Mouse (Mus musculus): ENCODE results near the gene Slc25a12. TPM values are rescaled to one million over a fixed set of nuclear protein-coding genes. Genes with fewer than 3 reads are reported as not detected.

Slc25a12 gene
- total and polyA plus RNA-seq, 2 experiments from 2014 or later, result 122 to 158 TPM

GRCm38 (mm10) chr2:71302156-71302663 lies 65.3 kb downstream of the Slc25a12 start:
- Histone ChIP-seq H3K4me3 (ENCODE audit: low read length) (no peak overlapping the region), H3K36me3 (ENCODE audit: insufficient read depth, low read length) (peaks cover 11% of the 10 kb centered on the region; the same call in 1 of the 2 replicates), H3K27ac (peak overlapping the region; percentile 12; the same call in 1 of the 2 replicates), H3K27me3 (ENCODE audit: insufficient read depth, low read length) (no peaks in the 10 kb centered on the region), H3K9me3 (ENCODE audit: low read length) (no peaks in the 10 kb centered on the region), H3K9ac (replicated peaks; ENCODE audit: low read length) (no peak overlapping the region), H3K4me1 (ENCODE audit: insufficient read depth, low read length) (no peaks in the 10 kb centered on the region), H3K4me2 (ENCODE audit: low read depth, low read length) (no peak overlapping the region)
- 52% methylated on average over 3 of the region's 3 CpGs for WGBS
- no peak for TF ChIP-seq CTCF (IDR thresholded peaks at IDR 0.05; ENCODE audit: low read depth)
- no peak for ATAC-seq
- DNase-seq (ENCODE audit: low spot score), result no peak

GRCm38 (mm10) chr2:71298729-71299128 lies 68.8 kb downstream of the Slc25a12 start:
- no peak for TF ChIP-seq CTCF (IDR thresholded peaks at IDR 0.05; ENCODE audit: low read depth)
- ATAC-seq (no peak), DNase-seq (ENCODE audit: low spot score) (no peak)
- no peak overlapping the region for H3K27ac ChIP-seq
- WGBS, result 93% methylated on average over 1 of the region's 1 CpGs
- no peaks in the 10 kb centered on the region for H3K9me3 ChIP-seq (ENCODE audit: low read length)
- no peak overlapping the region for H3K9ac ChIP-seq (replicated peaks; ENCODE audit: low read length)
- H3K4me3 ChIP-seq (ENCODE audit: low read length), result no peak overlapping the region
- no peak overlapping the region for H3K4me2 ChIP-seq (ENCODE audit: low read depth, low read length)
- peaks cover 11% of the 10 kb centered on the region; the same call in 1 of the 2 replicates for H3K36me3 ChIP-seq (ENCODE audit: insufficient read depth, low read length)
- H3K27me3 ChIP-seq (ENCODE audit: insufficient read depth, low read length), result no peaks in the 10 kb centered on the region
- no peaks in the 10 kb centered on the region for H3K4me1 ChIP-seq (ENCODE audit: insufficient read depth, low read length)

- no peak overlapping the region for H3K27ac ChIP-seq
- WGBS, result 51% methylated on average over 1 of the region's 1 CpGs
- H3K4me1 ChIP-seq (ENCODE audit: insufficient read depth, low read length), result no peaks in the 10 kb centered on the region
- H3K4me3 ChIP-seq (ENCODE audit: low read length), result no peak overlapping the region
- no peak for DNase-seq (ENCODE audit: low spot score)
- H3K27me3 ChIP-seq (ENCODE audit: insufficient read depth, low read length), result no peaks in the 10 kb centered on the region
- peaks cover 11% of the 10 kb centered on the region; the same call in 1 of the 2 replicates for H3K36me3 ChIP-seq (ENCODE audit: insufficient read depth, low read length)
- H3K9ac ChIP-seq (replicated peaks; ENCODE audit: low read length), result no peak overlapping the region
- TF ChIP-seq CTCF (IDR thresholded peaks at IDR 0.05; ENCODE audit: low read depth), result no peak
- no peaks in the 10 kb centered on the region for H3K9me3 ChIP-seq (ENCODE audit: low read length)
- no peak overlapping the region for H3K4me2 ChIP-seq (ENCODE audit: low read depth, low read length)
- ATAC-seq, result no peak
Measured at GRCm38 (mm10) chr2:71297501-71297900, 70.0 kb downstream of the Slc25a12 start.

- H3K4me2 ChIP-seq (ENCODE audit: low read depth, low read length), result no peak overlapping the region
- ATAC-seq, result no peak
- peaks cover 11% of the 10 kb centered on the region; the same call in 1 of the 2 replicates for H3K36me3 ChIP-seq (ENCODE audit: insufficient read depth, low read length)
- 78% methylated on average over 12 of the region's 12 CpGs for WGBS
- no peaks in the 10 kb centered on the region for H3K9me3 ChIP-seq (ENCODE audit: low read length)
- no peak overlapping the region for H3K4me3 ChIP-seq (ENCODE audit: low read length)
- no peaks in the 10 kb centered on the region for H3K27me3 ChIP-seq (ENCODE audit: insufficient read depth, low read length)
- no peak overlapping the region for H3K27ac ChIP-seq
- no peaks in the 10 kb centered on the region for H3K4me1 ChIP-seq (ENCODE audit: insufficient read depth, low read length)
- no peak overlapping the region for H3K9ac ChIP-seq (replicated peaks; ENCODE audit: low read length)
- TF ChIP-seq CTCF (IDR thresholded peaks at IDR 0.05; ENCODE audit: low read depth), result no peak
- no peak for DNase-seq (ENCODE audit: low spot score)
Measured at GRCm38 (mm10) chr2:71295844-71296243, 71.7 kb downstream of the Slc25a12 start.

- Histone ChIP-seq H3K27me3 (ENCODE audit: insufficient read depth, low read length) (no peaks in the 10 kb centered on the region), H3K9ac (replicated peaks; ENCODE audit: low read length) (no peak overlapping the region), H3K9me3 (ENCODE audit: low read length) (no peaks in the 10 kb centered on the region), H3K4me2 (ENCODE audit: low read depth, low read length) (no peak overlapping the region), H3K27ac (no peak overlapping the region), H3K36me3 (ENCODE audit: insufficient read depth, low read length) (peaks cover 8% of the 10 kb centered on the region; the same call in 1 of the 2 replicates), H3K4me1 (ENCODE audit: insufficient read depth, low read length) (no peaks in the 10 kb centered on the region), H3K4me3 (ENCODE audit: low read length) (no peak overlapping the region)
- DNase-seq (ENCODE audit: low spot score), result no peak
- TF ChIP-seq CTCF (IDR thresholded peaks at IDR 0.05; ENCODE audit: low read depth), result no peak
- no peak for ATAC-seq
- 30% methylated on average over 7 of the region's 7 CpGs for WGBS
Measured at GRCm38 (mm10) chr2:71294489-71294888, 73.1 kb downstream of the Slc25a12 start.

GRCm38 (mm10) chr2:71293983-71294382 lies 73.6 kb downstream of the Slc25a12 start:
- no peak overlapping the region for H3K27ac ChIP-seq
- H3K9ac ChIP-seq (replicated peaks; ENCODE audit: low read length), result no peak overlapping the region
- no peak for TF ChIP-seq CTCF (IDR thresholded peaks at IDR 0.05; ENCODE audit: low read depth)
- H3K4me2 ChIP-seq (ENCODE audit: low read depth, low read length), result no peak overlapping the region
- H3K36me3 ChIP-seq (ENCODE audit: insufficient read depth, low read length), result peaks cover 8% of the 10 kb centered on the region; the same call in 1 of the 2 replicates
- no peaks in the 10 kb centered on the region for H3K9me3 ChIP-seq (ENCODE audit: low read length)
- no peak for ATAC-seq
- no peaks in the 10 kb centered on the region for H3K27me3 ChIP-seq (ENCODE audit: insufficient read depth, low read length)
- no peak for DNase-seq (ENCODE audit: low spot score)
- no peaks in the 10 kb centered on the region for H3K4me1 ChIP-seq (ENCODE audit: insufficient read depth, low read length)
- WGBS, result 61% methylated on average over 3 of the region's 3 CpGs
- H3K4me3 ChIP-seq (ENCODE audit: low read length), result no peak overlapping the region

- DNase-seq (ENCODE audit: low spot score) (no peak), ATAC-seq (no peak)
- no peaks in the 10 kb centered on the region for H3K27me3 ChIP-seq (ENCODE audit: insufficient read depth, low read length)
- H3K4me2 ChIP-seq (ENCODE audit: low read depth, low read length), result no peak overlapping the region
- 54% methylated on average over 5 of the region's 5 CpGs for WGBS
- no peak overlapping the region for H3K4me3 ChIP-seq (ENCODE audit: low read length)
- H3K27ac ChIP-seq, result no peak overlapping the region
- H3K9ac ChIP-seq (replicated peaks; ENCODE audit: low read length), result no peak overlapping the region
- H3K36me3 ChIP-seq (ENCODE audit: insufficient read depth, low read length), result peaks cover 8% of the 10 kb centered on the region; the same call in 1 of the 2 replicates
- no peaks in the 10 kb centered on the region for H3K9me3 ChIP-seq (ENCODE audit: low read length)
- no peaks in the 10 kb centered on the region for H3K4me1 ChIP-seq (ENCODE audit: insufficient read depth, low read length)
- no peak for TF ChIP-seq CTCF (IDR thresholded peaks at IDR 0.05; ENCODE audit: low read depth)
Measured at GRCm38 (mm10) chr2:71291566-71291965, 76.0 kb downstream of the Slc25a12 start.
